Comparison of ENCODE assay signal across 29 mouse cellular contexts in the genomic region with DNA sequence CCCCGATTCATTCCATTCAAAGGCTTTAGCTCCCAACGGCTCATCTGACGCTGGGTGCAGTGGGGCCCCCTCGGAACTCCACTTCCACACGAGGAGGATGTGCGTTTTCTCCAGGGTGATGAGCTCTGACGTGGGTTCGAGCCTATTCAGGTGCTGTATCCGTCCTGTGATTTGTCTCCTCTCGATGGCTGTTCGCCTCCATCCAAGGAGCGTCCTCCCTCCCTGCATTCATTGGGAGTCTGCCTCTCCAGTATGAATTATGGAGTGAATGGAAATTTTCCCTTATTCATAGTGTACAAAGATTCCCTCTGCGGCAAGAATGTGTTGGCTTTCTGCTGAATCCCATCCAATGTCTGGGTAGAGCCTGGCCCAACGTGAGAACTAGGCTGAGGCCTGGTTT. TPM values are rescaled to one million over a fixed set of nuclear protein-coding genes. Genes with fewer than 3 reads are reported as not detected.
DNase-seq lines count a peak whose midpoint lies in the region; ATAC-seq and TF ChIP-seq lines count a peak whose summit lies in the region.
"Had no signal": no experiment of that assay in that cellular context is flagged by ENCODE, and none has a peak within 500 bp of the region (broad histone marks: within the 10 kb centered on the region; RNA-seq: fewer than 3 reads in every experiment).

No protein-coding gene starts in this region.

- no peak for ATAC-seq in hindbrain, postnatal 0 days
- no peak for ATAC-seq in hindbrain, embryonic 16.5 days
- ATAC-seq in midbrain, embryonic 11.5 days (ENCODE audit: low FRiP score): no peak
- ATAC-seq in midbrain, embryonic 15.5 days (replicated peaks): no peak
- ATAC-seq: forebrain, embryonic 14.5 days; forebrain, postnatal 0 days; inflammation-experienced regulatory T-cells, adult 6 months; intestine, embryonic 16.5 days; Patski had no signal

- DNase-seq in cerebellum, adult 9-11 months: peak; percentile 2
- no peak for DNase-seq in cerebellum, adult 11 months
- no peak for DNase-seq in hindbrain, postnatal 0 days (ENCODE audit: low spot score)
- DNase-seq in midbrain, embryonic 11.5 days (ENCODE audit: low spot score, missing footprints): peak; percentile 56
- peak; percentile 21 for DNase-seq in telencephalon, adult 2 months (ENCODE audit: low read depth, low spot score)
- no peak for DNase-seq in heart, postnatal 14 days
- DNase-seq: adrenal gland, adult 2 months; adrenal gland, postnatal 14 days; cerebellum, adult 18-20 months; cerebellum, adult 9-10 months; cerebellum, postnatal 25 days; forebrain, postnatal 0 days; gastrocnemius, postnatal 25 days; heart, adult 18-20 months had no signal

- 0 out of 2 replicates have a peak overlapping the region, but pooled peaks have one; percentile 15 for H3K27ac ChIP-seq in hindbrain, postnatal 0 days
- no peak overlapping the region for H3K27ac ChIP-seq in hindbrain, embryonic 16.5 days (ENCODE audit: low read depth, low read length)
- H3K27ac ChIP-seq in midbrain, embryonic 11.5 days (ENCODE audit: low read depth, low read length): no peak overlapping the region
- H3K27ac ChIP-seq in midbrain, embryonic 15.5 days: no peak overlapping the region
- H3K27ac ChIP-seq: embryonic facial prominence, embryonic 12.5 days; embryonic facial prominence, embryonic 15.5 days; heart, embryonic 13.5 days; hindbrain, embryonic 12.5 days; hindbrain, embryonic 15.5 days had no signal

- H3K36me3 ChIP-seq in hindbrain, postnatal 0 days (ENCODE audit: insufficient read depth, low read length): no peaks in the 10 kb centered on the region
- no peaks in the 10 kb centered on the region; the same call in 1 of the 2 replicates for H3K36me3 ChIP-seq in hindbrain, embryonic 16.5 days (ENCODE audit: control insufficient read depth, insufficient read depth, low read length)
- no peaks in the 10 kb centered on the region; the same call in 1 of the 2 replicates for H3K36me3 ChIP-seq in midbrain, embryonic 11.5 days (ENCODE audit: control insufficient read depth, insufficient read depth, low read length)
- H3K36me3 ChIP-seq in midbrain, embryonic 15.5 days (replicated peaks): no peaks in the 10 kb centered on the region
- H3K36me3 ChIP-seq: embryonic facial prominence, embryonic 12.5 days; embryonic facial prominence, embryonic 15.5 days; heart, embryonic 13.5 days; hindbrain, embryonic 12.5 days; hindbrain, embryonic 15.5 days had no signal

- 73% methylated on average over 14 of the region's 14 CpGs for WGBS in hindbrain, postnatal 0 days
- WGBS in hindbrain, embryonic 16.5 days: 75% methylated on average over 14 of the region's 14 CpGs
- 86% methylated on average over 14 of the region's 14 CpGs for WGBS in midbrain, embryonic 11.5 days
- WGBS in midbrain, embryonic 15.5 days: 85% methylated on average over 14 of the region's 14 CpGs

- intact Hi-C loops in heart, postnatal 14 days (cut with DNase I): no loop called here

- no peak for TF ChIP-seq CTCF in hindbrain, postnatal 0 days (IDR thresholded peaks at IDR 0.05; ENCODE audit: low read depth)

- no peak overlapping the region for H3K4me2 ChIP-seq in hindbrain, postnatal 0 days (ENCODE audit: low read depth, low read length)
- H3K4me2 ChIP-seq in hindbrain, embryonic 16.5 days (ENCODE audit: low read length): no peak overlapping the region
- no peak overlapping the region for H3K4me2 ChIP-seq in midbrain, embryonic 11.5 days
- no peak overlapping the region for H3K4me2 ChIP-seq in midbrain, embryonic 15.5 days
- H3K4me2 ChIP-seq: embryonic facial prominence, embryonic 12.5 days; embryonic facial prominence, embryonic 15.5 days; heart, embryonic 13.5 days; hindbrain, embryonic 12.5 days; hindbrain, embryonic 15.5 days had no signal

- H3K27me3 ChIP-seq in hindbrain, postnatal 0 days (ENCODE audit: insufficient read depth, low read length): no peaks in the 10 kb centered on the region
- H3K27me3 ChIP-seq in hindbrain, embryonic 16.5 days (replicated peaks; ENCODE audit: control insufficient read depth, insufficient read depth, low read length): no peaks in the 10 kb centered on the region
- H3K27me3 ChIP-seq in midbrain, embryonic 11.5 days (ENCODE audit: control insufficient read depth, insufficient read depth, low read length): no peaks in the 10 kb centered on the region
- no peaks in the 10 kb centered on the region for H3K27me3 ChIP-seq in midbrain, embryonic 15.5 days (replicated peaks)
- H3K27me3 ChIP-seq: embryonic facial prominence, embryonic 12.5 days; embryonic facial prominence, embryonic 15.5 days; heart, embryonic 13.5 days; hindbrain, embryonic 12.5 days; hindbrain, embryonic 15.5 days; Patski had no signal

- no peaks in the 10 kb centered on the region for H3K4me1 ChIP-seq in hindbrain, postnatal 0 days (ENCODE audit: insufficient read depth, low read length)
- H3K4me1 ChIP-seq in hindbrain, embryonic 16.5 days (ENCODE audit: control insufficient read depth, insufficient read depth, low read depth, low read length): peaks cover 2% of the 10 kb centered on the region; the same call in 1 of the 2 replicates
- no peaks in the 10 kb centered on the region for H3K4me1 ChIP-seq in midbrain, embryonic 11.5 days (ENCODE audit: control insufficient read depth, insufficient read depth, low read length)
- peaks cover 3% of the 10 kb centered on the region; the same call in 1 of the 2 replicates for H3K4me1 ChIP-seq in midbrain, embryonic 15.5 days
- H3K4me1 ChIP-seq: embryonic facial prominence, embryonic 12.5 days; embryonic facial prominence, embryonic 15.5 days had no signal

- H3K9me3 ChIP-seq in hindbrain, postnatal 0 days (ENCODE audit: low read length): no peaks in the 10 kb centered on the region
- H3K9me3 ChIP-seq in hindbrain, embryonic 16.5 days (ENCODE audit: control insufficient read depth, low read length): no peaks in the 10 kb centered on the region
- H3K9me3 ChIP-seq in midbrain, embryonic 11.5 days (ENCODE audit: control insufficient read depth, low read length): no peaks in the 10 kb centered on the region
- H3K9me3 ChIP-seq in midbrain, embryonic 15.5 days: no peaks in the 10 kb centered on the region
- H3K9me3 ChIP-seq: embryonic facial prominence, embryonic 12.5 days; embryonic facial prominence, embryonic 15.5 days; G1E; heart, embryonic 13.5 days; hindbrain, embryonic 12.5 days; hindbrain, embryonic 15.5 days had no signal

- H3K4me3 ChIP-seq in hindbrain, postnatal 0 days (ENCODE audit: low read length): no peak overlapping the region
- H3K4me3 ChIP-seq in hindbrain, embryonic 16.5 days (ENCODE audit: low read length): no peak overlapping the region
- no peak overlapping the region for H3K4me3 ChIP-seq in midbrain, embryonic 11.5 days (ENCODE audit: low read depth, low read length)
- no peak overlapping the region for H3K4me3 ChIP-seq in midbrain, embryonic 15.5 days
- H3K4me3 ChIP-seq: embryonic facial prominence, embryonic 12.5 days; embryonic facial prominence, embryonic 15.5 days; heart, embryonic 13.5 days; hindbrain, embryonic 12.5 days; hindbrain, embryonic 15.5 days had no signal

- 0 out of 2 replicates have a peak overlapping the region, but pooled peaks have one; percentile 21 for H3K9ac ChIP-seq in hindbrain, postnatal 0 days (replicated peaks; ENCODE audit: low read length)
- H3K9ac ChIP-seq in hindbrain, embryonic 16.5 days (ENCODE audit: low read depth, low read length): no peak overlapping the region
- no peak overlapping the region for H3K9ac ChIP-seq in midbrain, embryonic 11.5 days (ENCODE audit: low read length)
- H3K9ac ChIP-seq in midbrain, embryonic 15.5 days: no peak overlapping the region
- H3K9ac ChIP-seq: embryonic facial prominence, embryonic 12.5 days; embryonic facial prominence, embryonic 15.5 days; forebrain, postnatal 0 days; heart, embryonic 13.5 days; hindbrain, embryonic 12.5 days; hindbrain, embryonic 15.5 days had no signal

RNA-seq across cellular contexts. Expression of a gene that starts 21.2 kb away (rescaled TPM):
- 174 and 195 TPM in 2 replicates for total RNA-seq in hindbrain, postnatal 0 days (2014; rRNA removed)
- 403 and 416 TPM in 2 replicates for polyA plus RNA-seq in hindbrain, postnatal 0 days (2015; fragmentation: Nextera tagmentation; extraction: Ambion mirVana)
- 370 and 382 TPM in 2 replicates for polyA plus RNA-seq in hindbrain, embryonic 16.5 days (2015; fragmentation: Nextera tagmentation; extraction: Ambion mirVana)
- 320 and 332 TPM in 2 replicates for polyA plus RNA-seq in midbrain, embryonic 11.5 days (2014; fragmentation: Nextera tagmentation; extraction: Ambion mirVana)
- polyA plus RNA-seq in midbrain, embryonic 15.5 days (2015; fragmentation: Nextera tagmentation; extraction: Ambion mirVana): 357 and 367 TPM in 2 replicates
- total RNA-seq in heart, postnatal 14 days (2021): 100 to 1,000 TPM; 166 to 167 TPM

RNA-seq across cellular contexts. Expression of a gene that starts 23.9 kb away (rescaled TPM):
- 18.4 and 20.1 TPM in 2 replicates for total RNA-seq in hindbrain, postnatal 0 days (2014; rRNA removed)
- 119 and 123 TPM in 2 replicates for polyA plus RNA-seq in hindbrain, postnatal 0 days (2015; fragmentation: Nextera tagmentation; extraction: Ambion mirVana)
- polyA plus RNA-seq in hindbrain, embryonic 16.5 days (2015; fragmentation: Nextera tagmentation; extraction: Ambion mirVana): 136 and 142 TPM in 2 replicates
- polyA plus RNA-seq in midbrain, embryonic 11.5 days (2014; fragmentation: Nextera tagmentation; extraction: Ambion mirVana): 111 and 114 TPM in 2 replicates
- 125 and 132 TPM in 2 replicates for polyA plus RNA-seq in midbrain, embryonic 15.5 days (2015; fragmentation: Nextera tagmentation; extraction: Ambion mirVana)
- total RNA-seq in heart, postnatal 14 days (2021): 10 to 100 TPM; 10.7 to 12.0 TPM

RNA-seq across cellular contexts. Expression of a gene that starts 34.5 kb away (rescaled TPM):
- total RNA-seq in hindbrain, postnatal 0 days (2014; rRNA removed): 0.40 TPM in 1 of 2 replicates, not detected in the other
- 0.24 TPM in 1 of 2 replicates, not detected in the other for polyA plus RNA-seq in hindbrain, postnatal 0 days (2015; fragmentation: Nextera tagmentation; extraction: Ambion mirVana)
- polyA plus RNA-seq in hindbrain, embryonic 16.5 days (2015; fragmentation: Nextera tagmentation; extraction: Ambion mirVana): 0.16 and 0.30 TPM in 2 replicates
- 0.22 and 0.26 TPM in 2 replicates for polyA plus RNA-seq in midbrain, embryonic 11.5 days (2014; fragmentation: Nextera tagmentation; extraction: Ambion mirVana)
- polyA plus RNA-seq in midbrain, embryonic 15.5 days (2015; fragmentation: Nextera tagmentation; extraction: Ambion mirVana): 0.18 and 0.36 TPM in 2 replicates
- total RNA-seq in heart, postnatal 14 days (2021): 10 to 100 TPM in 1 of 2 experiments, 1 to 10 TPM in 1; 8.9 to 11.2 TPM
- polyA plus RNA-seq: forebrain, embryonic 11.5 days; forebrain, embryonic 14.5 days; inflammation-experienced regulatory T-cells, adult 6 months had no signal

RNA-seq across cellular contexts. Expression of a gene that starts 48.9 kb away (rescaled TPM):
- total RNA-seq in hindbrain, postnatal 0 days (2014; rRNA removed): 56.6 and 66.6 TPM in 2 replicates
- 34.7 and 35.6 TPM in 2 replicates for polyA plus RNA-seq in hindbrain, postnatal 0 days (2015; fragmentation: Nextera tagmentation; extraction: Ambion mirVana)
- 35.9 and 39.1 TPM in 2 replicates for polyA plus RNA-seq in hindbrain, embryonic 16.5 days (2015; fragmentation: Nextera tagmentation; extraction: Ambion mirVana)
- 18.8 and 21.9 TPM in 2 replicates for polyA plus RNA-seq in midbrain, embryonic 11.5 days (2014; fragmentation: Nextera tagmentation; extraction: Ambion mirVana)
- 31.6 and 34.3 TPM in 2 replicates for polyA plus RNA-seq in midbrain, embryonic 15.5 days (2015; fragmentation: Nextera tagmentation; extraction: Ambion mirVana)
- 1 to 10 TPM; 5.2 to 6.6 TPM for total RNA-seq in heart, postnatal 14 days (2021)
- total RNA-seq: adrenal gland, adult 2 months; common myeloid progenitor, adult 5-6 weeks; heart, adult 18-20 months; hematopoietic stem cell, adult 5-6 weeks had no signal
- polyA plus RNA-seq: G1E; inflammation-experienced regulatory T-cells, adult 6 months had no signal

RNA-seq across cellular contexts. Expression of a gene that starts 54.9 kb away (rescaled TPM):
- total RNA-seq in hindbrain, postnatal 0 days (2014; rRNA removed): 58.8 and 63.5 TPM in 2 replicates
- polyA plus RNA-seq in hindbrain, postnatal 0 days (2015; fragmentation: Nextera tagmentation; extraction: Ambion mirVana): 25.2 and 28.7 TPM in 2 replicates
- polyA plus RNA-seq in hindbrain, embryonic 16.5 days (2015; fragmentation: Nextera tagmentation; extraction: Ambion mirVana): 36.3 and 39.7 TPM in 2 replicates
- 21.4 and 23.1 TPM in 2 replicates for polyA plus RNA-seq in midbrain, embryonic 11.5 days (2014; fragmentation: Nextera tagmentation; extraction: Ambion mirVana)
- polyA plus RNA-seq in midbrain, embryonic 15.5 days (2015; fragmentation: Nextera tagmentation; extraction: Ambion mirVana): 38.9 and 44.1 TPM in 2 replicates
- total RNA-seq in heart, postnatal 14 days (2021): 10 to 100 TPM; 40.3 to 42.2 TPM

Comparison
In these comparisons a context has a peak if more than half of its experiments do, and no peak if none do; other contexts are left out.
1. DNase-seq: peak in cerebellum, adult 9-11 months (single experiment), midbrain, embryonic 11.5 days (single experiment) and telencephalon, adult 2 months (single experiment); none in cerebellum, adult 11 months (single experiment), hindbrain, postnatal 0 days (single experiment) and heart, postnatal 14 days (0 of 2).